Mouse (Mus musculus): ENCODE results near the gene Wrb.

Wrb gene

DNA sequence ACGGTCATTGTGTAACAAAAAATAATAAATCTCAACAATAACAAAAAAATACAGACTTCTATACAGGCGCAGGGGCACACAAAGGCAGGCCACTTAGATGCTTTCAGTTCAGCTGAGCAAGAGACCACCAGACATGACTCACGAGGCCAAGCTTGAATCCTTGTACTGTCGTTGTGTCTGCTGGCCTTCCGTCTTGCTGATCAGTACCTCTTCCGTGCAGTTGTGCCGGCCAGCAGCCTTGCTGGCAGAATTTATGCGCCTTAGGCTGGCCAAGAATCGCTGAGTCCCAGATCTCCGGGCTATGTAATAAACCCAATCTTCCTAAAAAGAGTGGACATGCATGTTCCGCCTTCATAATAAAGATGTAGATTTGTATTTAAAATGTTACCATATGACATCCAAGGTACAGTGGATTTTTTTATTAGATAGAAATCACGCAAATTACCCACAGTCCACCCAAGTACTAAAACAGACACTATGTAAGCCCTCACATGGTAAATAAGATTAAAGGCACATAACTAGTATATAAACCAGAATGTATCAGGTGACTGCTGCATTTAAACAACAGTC is 13.4 kb downstream of the Wrb start:
- no peak for DNase-seq (ENCODE audit: low read depth)

DNA sequence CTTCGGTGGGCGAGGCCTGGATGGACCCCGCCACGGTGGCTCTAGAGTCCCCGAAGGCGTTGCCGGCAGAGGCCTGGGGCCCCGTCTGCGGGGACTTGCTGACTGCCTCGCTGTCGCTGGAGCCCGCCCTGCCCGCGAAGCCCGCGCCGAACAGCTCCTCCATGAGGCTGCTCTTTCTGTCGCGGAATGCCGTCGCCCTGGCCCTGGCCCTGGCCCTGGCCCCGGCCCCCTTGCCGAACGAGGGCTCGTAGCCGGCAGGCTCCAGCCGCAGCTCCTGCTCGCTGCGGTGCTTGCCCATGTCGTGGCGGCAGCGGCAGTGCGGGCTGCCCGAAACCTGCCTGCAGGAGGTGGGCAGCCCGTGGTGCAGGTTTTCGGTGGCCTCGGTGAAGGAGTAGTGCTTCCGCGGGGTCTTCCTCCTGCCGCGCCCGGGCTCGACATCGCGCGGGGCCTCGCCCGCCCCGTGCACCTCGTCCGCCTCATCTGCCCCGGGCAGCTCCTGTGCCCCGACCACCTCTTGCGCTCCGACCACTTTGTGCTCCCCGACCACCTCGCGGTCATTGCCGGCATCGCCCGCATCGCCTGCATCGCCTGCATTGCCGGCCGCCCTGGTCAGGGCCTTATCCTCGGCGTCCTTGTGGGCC is 14.0 kb downstream of the Wrb start:
- peak; percentile 48 for DNase-seq (ENCODE audit: low read depth)

DNA sequence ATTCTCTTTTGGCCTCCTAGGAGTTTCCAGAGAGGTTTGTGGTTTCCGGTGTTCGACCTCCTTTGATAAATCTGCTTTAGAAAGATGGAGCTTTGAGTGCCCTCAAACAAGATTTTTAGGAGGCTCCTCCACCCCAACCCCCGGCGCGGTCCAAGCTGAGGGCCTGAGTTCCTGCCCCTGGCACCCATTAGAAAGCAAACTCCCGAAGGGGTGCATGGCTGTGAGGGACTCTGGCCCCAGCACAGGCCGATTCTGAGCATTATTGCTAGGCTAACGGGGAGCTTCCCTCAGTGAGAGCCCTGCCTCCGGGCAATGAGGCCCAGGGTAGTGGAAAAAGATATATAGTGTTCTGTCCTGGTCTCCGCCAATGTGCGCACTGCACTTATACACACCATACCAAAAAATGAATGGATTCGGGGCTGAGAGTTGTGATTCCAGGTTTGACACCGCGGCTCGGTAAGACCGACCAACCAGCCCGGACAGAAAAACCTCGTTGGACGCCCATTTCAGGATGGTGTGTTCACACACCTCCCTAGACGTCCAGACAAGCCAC is 14.7 kb downstream of the Wrb start:
- DNase-seq (ENCODE audit: low read depth), result no peak

DNA sequence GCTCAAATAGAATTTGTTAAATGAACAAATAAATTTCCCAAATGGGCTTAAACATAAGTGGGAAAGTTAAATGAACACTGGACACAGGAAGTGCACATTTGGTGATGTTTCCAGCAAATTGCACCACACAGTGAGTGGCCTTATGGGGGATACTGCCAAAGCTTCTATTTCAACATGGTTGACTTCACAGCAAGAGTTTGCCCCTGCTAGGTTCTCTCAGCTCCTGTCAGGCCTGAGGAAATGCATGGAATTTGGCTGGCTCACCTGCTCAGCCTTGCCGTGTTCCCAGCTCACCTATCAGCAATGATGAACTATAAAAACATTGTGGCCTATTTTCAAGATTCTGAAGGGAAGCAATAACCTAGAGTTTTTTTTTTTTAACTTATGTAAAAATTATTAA is 15.7 kb downstream of the Wrb start:
- DNase-seq (ENCODE audit: low read depth), result no peak

DNA sequence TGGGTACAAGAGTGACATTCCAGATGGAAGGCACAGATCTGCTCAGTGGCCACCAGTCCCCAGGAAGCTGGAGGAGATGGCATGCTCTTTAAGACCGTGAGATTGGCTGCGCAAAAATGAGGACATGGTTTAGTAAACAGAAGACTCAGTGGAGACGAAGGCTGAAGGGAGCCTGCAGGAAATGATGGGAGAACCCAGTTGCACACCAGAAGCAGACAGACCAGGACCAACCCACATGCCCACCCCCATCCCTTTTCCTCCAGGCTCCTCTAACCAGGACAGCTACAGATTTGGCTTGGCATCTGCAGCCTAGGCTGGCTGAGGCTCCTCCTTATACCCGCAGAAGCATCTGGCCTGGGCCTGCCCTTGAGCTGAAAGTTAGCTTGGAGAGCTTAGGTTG is 16.1 kb downstream of the Wrb start:
- no peak for DNase-seq (ENCODE audit: low read depth)

DNA sequence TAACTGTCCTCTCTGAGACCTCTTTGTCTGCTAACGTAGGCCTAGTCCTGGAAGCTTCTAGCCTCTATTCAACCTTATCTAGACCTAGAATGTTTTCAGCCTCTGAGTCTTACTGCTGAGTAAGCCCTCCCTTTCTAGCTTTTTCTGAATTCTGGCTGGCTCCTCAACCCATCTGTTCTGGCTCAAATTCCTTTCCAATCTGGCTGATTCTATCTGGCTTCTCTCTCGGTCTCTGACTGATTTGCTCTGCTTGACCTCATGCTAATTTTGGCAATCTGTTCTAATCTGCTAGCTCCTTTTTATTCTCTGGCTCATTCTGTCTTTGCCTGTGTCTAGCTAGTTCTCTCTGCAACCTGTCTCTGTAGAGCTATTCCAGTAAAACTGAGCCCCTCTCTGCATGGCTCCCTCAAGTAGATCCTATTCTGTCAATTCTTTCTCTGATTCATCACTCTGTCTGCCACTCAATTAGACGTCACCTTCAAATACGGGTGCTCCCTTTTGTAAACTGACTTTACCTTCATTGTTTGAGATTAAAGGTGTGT is 20.6 kb downstream of the Wrb start:
- no peak for DNase-seq (ENCODE audit: low read depth)

DNA sequence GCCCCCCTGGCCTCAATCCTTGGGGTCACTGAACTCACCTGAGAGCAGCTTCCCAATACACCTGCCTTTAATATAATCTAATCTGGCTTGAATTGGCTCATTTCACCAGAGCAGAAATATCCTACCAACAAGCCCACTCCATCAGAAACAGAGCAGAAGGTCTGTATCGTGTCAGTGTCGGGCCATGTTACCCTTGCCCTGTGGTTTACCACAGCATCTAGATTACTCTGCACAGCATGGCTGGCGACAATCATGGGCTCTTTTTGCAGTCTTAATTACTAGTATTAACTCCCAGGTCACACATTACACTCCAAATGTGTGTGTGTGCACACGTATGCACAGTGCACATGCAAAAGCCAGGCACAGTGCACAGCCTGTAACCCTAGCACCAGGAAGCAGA is 23.6 kb downstream of the Wrb start:
- DNase-seq (ENCODE audit: low read depth), result no peak

DNA sequence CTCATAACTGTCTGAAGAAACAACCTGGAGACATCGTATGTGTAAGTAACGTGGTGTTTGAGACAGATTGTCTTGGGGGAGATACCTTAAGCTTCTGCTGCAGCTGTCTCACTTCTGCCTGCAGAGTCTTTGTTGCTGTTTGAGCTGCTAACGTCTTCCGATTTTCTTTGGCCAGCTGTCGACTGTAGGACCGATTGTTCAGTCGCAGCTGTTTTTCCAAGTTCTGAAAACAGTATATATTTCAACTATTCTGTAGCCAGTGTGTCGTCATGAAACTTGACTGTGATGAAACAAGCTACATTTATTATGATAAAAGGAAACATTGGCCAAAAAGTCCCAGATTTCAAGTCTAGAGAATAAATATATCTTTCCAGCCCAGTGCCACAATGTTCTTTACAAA is 28.4 kb downstream of the Wrb start:
- no peak for DNase-seq (ENCODE audit: low read depth)

DNA sequence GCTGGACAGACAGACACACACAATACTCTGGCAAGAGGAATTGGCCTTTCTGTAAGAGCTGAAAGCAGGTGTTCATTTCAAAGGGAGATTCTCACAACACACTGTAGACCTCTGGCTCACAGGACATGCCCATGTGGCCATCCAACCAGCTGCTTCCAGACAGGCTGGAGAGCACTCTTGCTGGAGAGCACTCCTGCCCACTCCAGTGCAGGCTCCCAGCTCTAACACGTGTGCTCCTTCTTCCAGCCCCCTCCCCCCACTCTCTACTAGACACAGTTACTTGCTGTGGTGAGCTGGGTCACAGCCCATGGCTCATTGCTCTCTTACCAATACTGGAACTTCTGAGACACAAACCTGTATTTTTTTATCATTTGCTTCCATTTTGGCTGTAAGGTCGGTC is 30.2 kb downstream of the Wrb start:
- DNase-seq (ENCODE audit: low read depth), result no peak

DNA sequence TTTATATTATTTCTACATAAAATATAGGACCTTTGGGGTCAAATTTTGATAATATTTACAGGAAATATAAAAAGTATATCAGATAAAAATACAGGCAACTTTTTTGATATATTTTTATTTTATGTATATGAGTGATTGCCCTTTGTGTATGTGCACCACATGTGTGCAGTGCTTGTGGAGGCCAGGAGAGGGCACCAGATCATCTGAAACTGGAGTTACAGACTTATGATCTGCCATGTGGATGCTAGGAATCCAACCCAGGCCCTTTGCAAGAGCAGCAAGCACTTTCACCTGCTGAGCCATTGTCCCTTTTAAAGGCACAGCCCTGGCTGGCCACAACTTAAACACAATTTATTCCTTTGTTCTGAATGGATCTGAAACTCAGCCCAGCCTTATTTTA is 33.9 kb downstream of the Wrb start:
- DNase-seq (ENCODE audit: low read depth), result no peak

DNA sequence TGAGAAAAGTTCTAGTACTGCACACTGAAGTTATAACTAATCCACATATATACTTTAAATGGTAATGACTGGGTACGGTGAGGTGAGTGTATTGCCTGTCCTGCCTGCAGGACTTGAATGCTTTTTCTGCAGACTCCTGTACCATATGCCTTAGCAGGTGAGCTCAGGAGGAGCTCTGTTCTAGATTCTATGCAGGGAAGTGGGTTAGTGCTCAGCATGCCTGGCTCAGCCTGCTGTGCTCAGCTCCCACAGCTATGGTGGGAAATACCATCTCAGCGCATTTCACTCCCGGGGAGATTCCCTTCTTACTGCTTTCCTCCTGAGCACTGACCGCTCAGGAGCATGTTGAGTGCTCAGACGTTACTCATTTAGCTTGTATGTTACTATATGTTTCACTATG is 42.4 kb downstream of the Wrb start:
- DNase-seq (ENCODE audit: low read depth), result no peak

DNA sequence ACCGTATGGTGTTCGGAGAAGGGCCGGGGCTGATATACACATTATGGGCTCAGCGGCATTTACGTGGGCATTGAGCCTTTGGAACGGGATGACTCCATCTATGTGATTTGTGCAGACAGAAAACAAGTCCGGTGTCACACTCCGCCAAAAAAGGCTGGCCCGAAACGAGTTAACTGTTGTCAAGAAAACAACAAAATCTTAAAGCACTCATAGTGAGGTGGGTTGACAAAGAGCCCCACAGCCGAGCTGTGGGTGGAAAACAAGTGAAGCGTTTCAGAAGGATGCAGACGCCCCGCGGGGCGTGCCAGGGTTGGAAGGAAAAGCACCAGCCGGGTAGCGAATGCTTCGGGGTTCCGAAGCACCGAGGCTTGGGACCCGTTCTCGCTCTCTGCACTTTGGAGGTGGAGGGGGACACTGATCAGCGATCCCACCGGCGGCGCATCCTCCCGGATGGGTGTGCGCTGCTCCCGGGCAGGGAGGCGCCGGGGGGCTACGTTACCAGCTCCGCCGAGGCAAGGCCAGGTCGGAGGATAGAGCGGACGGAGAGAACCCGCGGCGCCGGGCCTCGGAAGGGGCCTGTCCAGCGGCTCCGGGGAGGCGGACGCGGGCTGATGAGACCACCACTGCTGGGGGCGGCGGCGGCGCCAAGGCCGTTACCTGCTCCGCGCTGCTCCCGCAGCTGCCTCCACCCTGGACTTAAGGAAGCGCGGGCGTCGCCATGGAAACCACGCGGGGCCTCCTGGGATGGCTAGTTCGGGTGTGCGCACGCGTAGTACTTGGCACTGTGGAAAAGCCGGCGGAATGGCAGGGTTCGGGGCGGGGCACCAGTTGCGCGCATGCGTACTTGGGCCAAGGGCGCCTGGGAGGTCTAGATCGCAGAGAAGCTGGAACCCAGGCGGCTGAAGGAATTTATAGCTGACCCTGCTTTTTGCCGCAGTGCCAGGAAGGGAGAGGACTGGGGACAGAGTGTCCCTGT is 46.6 kb downstream of the Wrb start, which contains the start of gene Lca5l:
TSS of gene Lca5l (minus strand) at position 741 of the 976 bp plus-strand sequence.
- DNase-seq (ENCODE audit: low read depth), result peak; percentile 97

DNA sequence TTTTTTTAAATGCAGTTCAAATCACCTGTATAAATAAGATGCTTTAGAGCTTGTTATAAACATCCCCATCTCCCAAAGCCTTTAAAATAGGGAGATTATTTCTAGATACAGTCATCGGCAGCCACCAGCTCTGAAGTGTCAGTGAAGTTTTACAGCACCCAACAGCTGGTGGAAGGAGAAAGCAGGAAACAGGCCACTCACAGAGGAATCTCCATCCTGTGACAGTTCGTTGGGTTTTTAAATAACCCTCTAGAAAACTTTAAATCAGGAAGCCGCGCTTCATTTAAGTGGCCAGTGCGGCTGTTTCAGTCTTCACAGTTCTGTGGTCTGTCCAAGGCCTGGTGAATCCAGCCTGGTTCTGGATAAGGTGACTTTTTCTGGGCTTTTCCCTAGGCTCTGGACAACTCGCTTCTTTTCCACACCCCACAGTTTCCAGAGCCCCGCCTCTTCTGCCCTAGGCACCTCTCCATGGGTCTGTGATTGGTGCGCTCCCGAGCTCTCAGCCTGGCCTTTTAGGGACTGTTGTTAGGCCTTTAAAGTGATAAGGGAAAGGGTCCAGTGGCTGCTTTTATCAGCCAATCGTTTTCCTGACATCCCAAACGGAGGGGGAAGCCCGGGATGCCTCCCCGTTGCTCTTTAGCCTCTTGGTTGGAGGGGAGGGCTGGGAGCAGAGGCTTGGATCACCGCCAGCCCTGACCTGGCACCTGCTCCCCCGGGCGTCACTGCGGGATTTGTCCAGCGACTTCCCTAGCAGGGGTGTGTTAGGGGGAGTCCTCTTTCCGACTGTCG is 54.9 kb downstream of the Wrb start, which contains the start of gene Sh3bgr:
TSS of gene Sh3bgr (plus strand) at position 538 of the 789 bp plus-strand sequence.
- no peak for DNase-seq (ENCODE audit: low read depth)

DNA sequence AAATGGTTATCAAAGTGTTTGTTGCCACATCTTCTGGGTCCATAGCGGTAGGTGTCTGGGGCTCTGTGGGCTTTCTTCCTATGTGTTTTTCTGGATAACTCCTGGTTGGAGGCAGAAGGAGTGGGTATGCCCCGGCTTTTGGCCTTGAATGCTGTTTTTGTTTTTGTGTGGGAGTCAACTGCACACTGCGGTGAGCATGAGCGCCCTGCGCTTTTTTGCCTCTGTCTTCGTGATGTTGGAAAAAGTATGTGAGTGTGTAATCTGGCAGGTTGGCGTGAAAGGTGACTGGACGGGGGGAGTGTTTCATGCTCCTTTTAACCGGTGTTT is 55.5 kb downstream of the Wrb start:
- no peak for DNase-seq (ENCODE audit: low read depth)

DNA sequence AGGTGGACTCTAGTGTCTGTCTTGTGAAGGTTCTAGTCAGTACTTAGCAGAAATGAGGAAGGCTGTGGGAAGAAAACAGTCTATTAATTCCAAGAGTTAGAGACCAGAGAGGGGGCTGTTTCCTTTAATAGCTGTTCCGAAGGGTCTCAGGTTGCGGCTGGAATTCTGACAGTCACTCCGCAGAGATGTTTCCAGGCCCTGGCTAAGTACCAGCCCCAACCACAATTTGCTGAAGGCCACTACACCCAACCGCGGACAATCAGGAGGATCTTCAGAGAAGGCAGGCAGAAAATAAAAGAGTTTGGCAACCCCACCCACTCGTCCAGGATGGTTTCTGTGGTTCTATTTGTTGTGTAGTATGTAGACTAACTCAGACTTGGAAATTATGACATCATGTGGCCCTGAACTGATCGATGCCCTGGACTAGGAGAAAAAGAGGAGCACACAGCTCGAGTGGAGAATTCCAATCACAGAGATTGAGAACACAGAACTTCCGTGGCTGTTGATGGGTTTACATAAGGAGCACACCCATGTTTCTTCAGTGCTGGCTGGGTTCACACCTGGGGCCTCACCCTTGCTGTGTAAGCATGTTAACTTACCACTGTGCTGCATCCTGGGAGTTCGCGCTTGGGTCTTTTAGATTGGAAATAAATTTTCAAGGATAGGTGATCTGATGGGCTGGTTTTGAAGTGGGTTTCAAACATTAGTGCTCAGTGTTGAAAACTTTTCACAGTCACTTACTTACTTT is 56.5 kb downstream of the Wrb start:
- DNase-seq (ENCODE audit: low read depth), result no peak

Data from induced T-regulatory cell, adult 2 months (primary cell).